Mouse (Mus musculus): ENCODE data around the gene Prkcz. TPM values are rescaled to one million over a fixed set of nuclear protein-coding genes. Genes with fewer than 3 reads are reported as not detected.

Gene Prkcz
- polyA plus RNA-seq, 1 experiment from 2014 or later, result 3.0 TPM

- Histone ChIP-seq H3K9me3 (ENCODE audit: low read length) (no peaks in the 10 kb centered on the region), H3K27ac (ENCODE audit: low read depth) (no peak within 1 kb of the TSS), H3K4me1 (ENCODE audit: insufficient read depth) (peaks cover 3% of the 10 kb centered on the region; the same call in 1 of the 2 replicates), H3K36me3 (replicated peaks; ENCODE audit: insufficient read depth, low read length) (no peaks in the 10 kb centered on the region), H3K4me2 (ENCODE audit: low read depth, low read length) (peak within 1 kb of the TSS; percentile 66), H3K27me3 (ENCODE audit: insufficient read depth, low read length) (peaks cover 29% of the 10 kb centered on the region), H3K9ac (replicated peaks) (no peak within 1 kb of the TSS), H3K4me3 (ENCODE audit: low read depth, low read length) (peak within 1 kb of the TSS; percentile 27; the same call in 1 of the 2 replicates)
- peak; percentile 66 for ATAC-seq
- no peak for TF ChIP-seq CTCF (IDR thresholded peaks at IDR 0.05; ENCODE audit: low read depth)
- no peak for TF ChIP-seq EP300 (IDR thresholded peaks at IDR 0.05; ENCODE audit: low read depth)
- DNase-seq, result peak; percentile 75
- WGBS (ENCODE audit: insufficient replicate concordance), result 3% methylated on average over 48 of the region's 57 CpGs
These were observed 36.5 kb upstream of the Prkcz start, which contains the start of gene Gabrd for GRCm38 (mm10) chr4:155397511-155398221. Gabrd (minus strand) TSS chr4:155398112.

DNA sequence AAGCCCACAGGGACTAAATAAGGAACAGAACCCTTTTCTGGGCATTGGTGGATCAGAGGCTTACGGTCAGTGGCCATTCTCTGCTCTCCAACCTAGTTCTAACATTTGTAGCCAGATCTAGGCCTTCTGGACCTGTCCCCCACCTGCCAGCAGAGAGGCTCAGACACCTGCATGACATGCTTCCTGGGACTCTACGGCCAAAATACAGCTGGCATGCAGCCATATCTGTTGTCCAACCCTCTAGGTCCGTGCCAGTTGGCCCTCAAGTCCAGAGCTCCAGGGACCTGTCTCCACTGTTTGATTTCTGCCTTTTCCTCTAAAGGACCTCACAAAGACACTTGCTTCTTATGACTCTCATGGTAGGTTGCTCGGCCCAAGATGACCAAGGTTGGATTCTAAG lies 35.6 kb upstream of the Prkcz start:
- TF ChIP-seq EP300 (IDR thresholded peaks at IDR 0.05; ENCODE audit: low read depth), result no peak
- no peak for TF ChIP-seq CTCF (IDR thresholded peaks at IDR 0.05; ENCODE audit: low read depth)
- ATAC-seq (no peak), DNase-seq (no peak)
- Histone ChIP-seq H3K4me3 (ENCODE audit: low read depth, low read length) (no peak overlapping the region), H3K4me1 (ENCODE audit: insufficient read depth) (peaks cover 3% of the 10 kb centered on the region; the same call in 1 of the 2 replicates), H3K27ac (ENCODE audit: low read depth) (no peak overlapping the region), H3K36me3 (replicated peaks; ENCODE audit: insufficient read depth, low read length) (no peaks in the 10 kb centered on the region), H3K27me3 (ENCODE audit: insufficient read depth, low read length) (peaks cover 29% of the 10 kb centered on the region), H3K9me3 (ENCODE audit: low read length) (no peaks in the 10 kb centered on the region), H3K4me2 (ENCODE audit: low read depth, low read length) (no peak overlapping the region), H3K9ac (replicated peaks) (no peak overlapping the region)
- WGBS (ENCODE audit: insufficient replicate concordance), result 70% methylated on average over 4 of the region's 4 CpGs

DNA sequence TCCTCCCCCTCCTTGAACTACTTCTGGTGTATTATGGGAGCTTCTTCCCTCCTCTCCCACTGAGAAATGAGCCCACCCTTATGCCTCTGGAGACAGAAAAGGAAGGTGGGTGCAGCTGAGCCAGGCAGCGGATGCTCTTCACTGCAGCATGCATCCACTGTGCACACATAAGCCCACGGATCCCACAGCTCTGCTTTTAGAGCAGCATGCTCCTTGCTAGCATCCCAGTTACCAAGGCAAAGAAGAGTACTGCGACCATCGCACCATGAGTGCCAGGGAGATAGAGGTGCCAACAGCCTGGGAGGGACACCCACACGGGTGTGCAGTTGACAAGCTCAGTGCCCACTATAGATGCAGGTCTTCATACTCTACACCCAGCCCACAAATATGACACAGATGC lies 34.3 kb upstream of the Prkcz start:
- H3K4me1 ChIP-seq (ENCODE audit: insufficient read depth), result peaks cover 3% of the 10 kb centered on the region; the same call in 1 of the 2 replicates
- no peak for ATAC-seq
- H3K27me3 ChIP-seq (ENCODE audit: insufficient read depth, low read length), result peaks cover 23% of the 10 kb centered on the region
- no peak overlapping the region for H3K4me2 ChIP-seq (ENCODE audit: low read depth, low read length)
- DNase-seq, result no peak
- H3K9ac ChIP-seq (replicated peaks), result no peak overlapping the region
- no peak overlapping the region for H3K27ac ChIP-seq (ENCODE audit: low read depth)
- no peak overlapping the region for H3K4me3 ChIP-seq (ENCODE audit: low read depth, low read length)
- no peaks in the 10 kb centered on the region for H3K9me3 ChIP-seq (ENCODE audit: low read length)
- TF ChIP-seq EP300 (IDR thresholded peaks at IDR 0.05; ENCODE audit: low read depth) (no peak), CTCF (IDR thresholded peaks at IDR 0.05; ENCODE audit: low read depth) (no peak)
- no peaks in the 10 kb centered on the region for H3K36me3 ChIP-seq (replicated peaks; ENCODE audit: insufficient read depth, low read length)
- WGBS (ENCODE audit: insufficient replicate concordance), result 75% methylated on average over 5 of the region's 5 CpGs

GRCm38 (mm10) chr4:155387166-155387565 lies 26.0 kb upstream of the Prkcz start:
- Histone ChIP-seq H3K36me3 (replicated peaks; ENCODE audit: insufficient read depth, low read length) (no peaks in the 10 kb centered on the region), H3K4me3 (ENCODE audit: low read depth, low read length) (no peak overlapping the region), H3K27ac (ENCODE audit: low read depth) (no peak overlapping the region), H3K4me1 (ENCODE audit: insufficient read depth) (no peaks in the 10 kb centered on the region), H3K27me3 (ENCODE audit: insufficient read depth, low read length) (no peaks in the 10 kb centered on the region), H3K9ac (replicated peaks) (no peak overlapping the region), H3K9me3 (ENCODE audit: low read length) (no peaks in the 10 kb centered on the region), H3K4me2 (ENCODE audit: low read depth, low read length) (no peak overlapping the region)
- no peak for DNase-seq
- 69% methylated on average over 8 of the region's 8 CpGs for WGBS (ENCODE audit: insufficient replicate concordance)
- no peak for ATAC-seq
- TF ChIP-seq EP300 (IDR thresholded peaks at IDR 0.05; ENCODE audit: low read depth) (no peak), CTCF (IDR thresholded peaks at IDR 0.05; ENCODE audit: low read depth) (no peak)

DNA sequence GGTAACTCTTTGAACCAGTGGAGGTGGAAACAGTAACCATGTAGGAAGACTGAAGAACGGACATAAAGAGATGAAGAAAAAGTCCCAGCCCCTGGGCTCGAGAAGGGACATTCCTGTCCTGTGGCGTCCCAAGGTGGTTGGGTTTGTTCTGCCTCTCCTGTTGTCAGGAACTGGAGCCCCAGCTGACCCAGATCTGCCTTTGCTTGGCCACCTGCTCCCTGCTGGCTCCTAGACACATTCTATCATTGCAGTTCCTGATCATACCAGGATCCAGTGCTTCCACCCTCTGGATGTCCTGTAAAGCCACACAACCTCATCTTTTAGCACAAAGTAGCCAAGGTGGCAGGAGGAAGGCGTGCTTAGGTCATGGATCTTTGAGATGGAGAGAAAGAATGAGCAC lies 22.2 kb upstream of the Prkcz start:
- H3K27ac ChIP-seq (ENCODE audit: low read depth), result no peak overlapping the region
- no peak overlapping the region for H3K4me3 ChIP-seq (ENCODE audit: low read depth, low read length)
- ATAC-seq (no peak), DNase-seq (no peak)
- WGBS (ENCODE audit: insufficient replicate concordance), result 63% methylated on average over 4 of the region's 4 CpGs
- no peaks in the 10 kb centered on the region for H3K4me1 ChIP-seq (ENCODE audit: insufficient read depth)
- TF ChIP-seq CTCF (IDR thresholded peaks at IDR 0.05; ENCODE audit: low read depth) (no peak), EP300 (IDR thresholded peaks at IDR 0.05; ENCODE audit: low read depth) (no peak)
- no peaks in the 10 kb centered on the region for H3K9me3 ChIP-seq (ENCODE audit: low read length)
- no peaks in the 10 kb centered on the region for H3K36me3 ChIP-seq (replicated peaks; ENCODE audit: insufficient read depth, low read length)
- H3K9ac ChIP-seq (replicated peaks), result no peak overlapping the region
- H3K27me3 ChIP-seq (ENCODE audit: insufficient read depth, low read length), result no peaks in the 10 kb centered on the region
- H3K4me2 ChIP-seq (ENCODE audit: low read depth, low read length), result no peak overlapping the region

DNA sequence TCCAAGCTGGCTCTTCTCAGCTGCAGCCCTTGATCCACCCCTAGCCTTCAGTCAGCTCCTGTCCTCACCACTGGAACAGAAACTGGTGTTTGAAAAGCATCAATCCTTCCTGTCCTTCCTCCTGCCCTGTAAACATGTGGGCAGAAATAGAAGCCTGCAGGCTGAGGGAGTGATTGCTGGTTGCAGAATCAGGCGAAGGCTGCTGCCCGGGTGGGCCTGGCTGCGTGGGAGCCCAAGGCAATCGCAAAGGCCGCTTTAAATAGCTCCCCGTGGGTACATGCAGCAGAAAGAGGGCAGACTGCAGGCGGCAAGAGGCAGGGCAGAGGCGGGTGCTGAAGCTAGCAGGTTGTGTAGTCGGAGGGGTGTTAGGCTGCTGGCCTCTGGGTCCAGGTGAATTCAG lies 21.6 kb upstream of the Prkcz start:
- Histone ChIP-seq H3K9ac (replicated peaks) (no peak overlapping the region), H3K27ac (ENCODE audit: low read depth) (no peak overlapping the region), H3K36me3 (replicated peaks; ENCODE audit: insufficient read depth, low read length) (no peaks in the 10 kb centered on the region), H3K9me3 (ENCODE audit: low read length) (no peaks in the 10 kb centered on the region), H3K4me2 (ENCODE audit: low read depth, low read length) (no peak overlapping the region), H3K4me3 (ENCODE audit: low read depth, low read length) (no peak overlapping the region), H3K27me3 (ENCODE audit: insufficient read depth, low read length) (no peaks in the 10 kb centered on the region), H3K4me1 (ENCODE audit: insufficient read depth) (no peaks in the 10 kb centered on the region)
- 38% methylated on average over 9 of the region's 9 CpGs for WGBS (ENCODE audit: insufficient replicate concordance)
- TF ChIP-seq EP300 (IDR thresholded peaks at IDR 0.05; ENCODE audit: low read depth) (no peak), CTCF (IDR thresholded peaks at IDR 0.05; ENCODE audit: low read depth) (no peak)
- no peak for DNase-seq
- ATAC-seq, result no peak
